Mouse (Mus musculus) cerebellum, postnatal 25 days (tissue): ENCODE results near the gene Spata31d1a.
"Not testable (repeated sequence)": the region's sequence is repeated elsewhere in the genome, so short reads cannot be mapped to it uniquely, and the experiment has no call there.

Experiments
- DNase-seq, 2 experiments: peaks; one replicate each; pipeline ENCODE4 v3.0.0; 2021; ENCODE audit warnings: mixed read lengths in 2 of 2

The Spata31d1a gene

GRCm38 (mm10) chr13:59710230-59710629, at the start of gene Spata31d1a:
Gene Spata31d1a (minus strand): TSS chr13:59710330.
- no peak for DNase-seq

GRCm38 (mm10) chr13:59756906-59757305, 46.8 kb upstream of the Spata31d1a start:
- no peak for DNase-seq

- no peak for DNase-seq
Measured at GRCm38 (mm10) chr13:59750310-59750709, 40.2 kb upstream of the Spata31d1a start.

DNA sequence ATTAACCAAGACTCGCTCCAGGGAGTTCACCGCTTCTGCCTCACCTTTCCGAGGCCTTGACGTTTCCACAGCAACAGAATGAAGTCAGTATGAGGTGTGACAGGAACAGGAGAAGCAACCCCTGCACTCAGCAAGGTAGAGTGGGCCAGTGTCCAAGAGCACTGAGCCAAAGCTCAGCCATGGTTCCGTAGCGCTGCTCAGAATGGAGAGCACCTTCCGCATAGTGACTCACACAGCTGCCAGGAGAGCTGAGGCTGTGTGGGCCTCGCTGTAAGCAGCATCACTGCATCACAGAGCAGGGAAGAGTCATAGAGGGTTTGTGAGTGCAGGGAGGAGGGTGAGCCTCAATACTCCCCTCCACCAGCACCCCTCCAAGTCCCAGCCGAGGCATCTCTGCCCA, 36.6 kb upstream of the Spata31d1a start, which contains the start of gene 1700014D04Rik:
Gene 1700014D04Rik, minus strand, starts transcription at position 42 of the 400 bp plus-strand sequence.
- DNase-seq: peak; percentile 15 to 32

- DNase-seq: no peak
Measured at GRCm38 (mm10) chr13:59746164-59746563, 36.0 kb upstream of the Spata31d1a start.

DNA sequence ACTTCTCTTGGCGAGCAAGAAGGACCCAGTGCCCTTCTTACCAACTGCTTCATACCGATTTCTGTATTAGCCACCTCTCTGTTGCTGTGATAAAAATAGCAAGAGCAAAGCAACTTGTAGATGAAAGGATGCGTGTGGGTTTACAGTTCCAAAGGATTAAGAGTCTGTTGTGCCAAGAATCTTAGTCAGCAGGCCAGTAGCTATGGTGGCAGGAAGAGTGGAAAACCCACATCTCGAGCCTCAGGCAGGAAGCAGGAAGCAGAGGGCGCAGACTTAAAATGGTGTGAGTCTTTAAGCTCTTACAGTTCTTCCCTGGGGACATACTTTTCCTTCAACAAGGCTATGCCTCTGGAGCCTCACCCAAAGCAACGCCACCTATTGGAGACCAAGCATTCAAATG, 35.3 kb upstream of the Spata31d1a start:
- no peak for DNase-seq

GRCm38 (mm10) chr13:59741697-59742096, 31.6 kb upstream of the Spata31d1a start:
- no peak for DNase-seq

DNA sequence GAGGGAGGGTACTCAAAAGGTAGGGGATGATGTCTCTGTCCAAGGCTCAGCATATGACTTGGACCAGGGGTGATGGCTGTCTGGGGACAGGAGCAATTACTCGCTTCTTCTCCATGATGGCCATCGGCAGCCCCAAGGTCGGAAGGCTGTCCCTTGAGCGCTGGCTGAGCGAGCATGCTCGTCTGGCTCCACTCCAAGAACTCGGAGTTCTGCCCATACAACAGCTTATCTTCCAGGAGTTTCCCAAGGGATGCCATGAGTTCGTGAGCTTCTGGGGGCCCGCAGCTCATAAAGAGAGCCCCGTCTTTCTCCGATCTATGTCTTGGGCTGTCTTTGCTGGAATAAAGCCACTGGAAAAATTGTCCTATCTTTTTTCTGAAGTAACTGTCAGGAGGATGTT, 31.0 kb upstream of the Spata31d1a start:
- peak in 1 of 2 experiments; percentile 32 for DNase-seq

DNA sequence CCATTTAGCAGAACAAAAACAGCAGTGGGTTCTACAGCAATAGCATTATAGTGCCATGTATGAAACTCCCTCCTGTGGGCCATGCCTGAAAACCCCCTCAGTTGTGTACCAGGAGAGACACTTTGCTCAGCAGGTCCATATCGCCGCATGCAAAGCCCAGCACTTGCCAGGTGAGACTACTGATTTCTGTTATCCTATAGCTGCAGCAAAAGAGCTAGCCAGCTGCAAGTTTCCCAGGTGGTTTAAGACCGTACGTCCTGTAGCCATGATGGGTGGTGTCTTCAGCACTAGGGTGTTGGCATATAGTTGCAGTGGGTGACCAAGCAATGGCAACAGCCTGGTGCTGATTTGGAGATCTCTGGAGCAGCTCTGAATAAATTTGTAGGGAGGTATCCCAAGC, 29.3 kb upstream of the Spata31d1a start:
- no peak for DNase-seq

- DNase-seq: no peak
Measured at GRCm38 (mm10) chr13:59738455-59738854, 28.3 kb upstream of the Spata31d1a start.

DNA sequence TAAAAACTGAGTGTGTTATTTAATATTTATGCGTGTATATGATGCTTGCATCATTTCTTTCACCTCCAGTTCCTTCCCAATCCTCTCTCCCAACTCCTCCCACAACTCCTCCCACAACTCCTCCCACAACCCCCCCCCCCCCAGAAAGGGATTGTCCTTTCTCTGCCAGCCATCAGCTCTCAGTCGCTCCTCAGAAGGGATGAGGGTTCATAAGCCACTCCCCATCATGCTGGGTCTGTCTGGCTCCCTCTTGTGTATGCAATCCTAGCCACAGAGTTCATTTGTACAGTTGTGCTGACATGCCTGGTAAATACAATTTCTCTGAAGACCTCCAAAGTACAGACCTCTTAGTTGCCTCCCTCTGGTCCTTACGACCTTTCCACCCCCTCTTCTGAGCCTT, 25.1 kb upstream of the Spata31d1a start:
- DNase-seq: no peak

DNA sequence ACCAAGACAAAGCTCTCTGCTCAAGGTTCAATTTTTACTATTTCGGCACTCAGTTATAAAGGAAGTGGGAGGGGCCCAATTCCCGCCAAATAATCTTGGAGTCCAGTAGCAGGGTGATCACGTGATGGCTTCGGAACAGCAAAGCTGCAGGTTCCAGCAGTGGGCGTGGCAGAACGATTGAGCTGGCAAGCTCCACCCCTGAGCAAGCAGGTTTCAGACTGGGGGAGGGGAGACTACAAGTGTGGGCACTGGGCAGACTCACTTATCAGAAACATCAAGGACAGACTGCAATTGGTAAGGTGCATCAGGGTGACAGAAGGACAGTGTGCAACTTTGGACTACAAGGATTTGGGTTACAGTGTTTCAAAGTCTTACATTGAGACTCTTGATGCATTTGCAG, 24.2 kb upstream of the Spata31d1a start:
- DNase-seq: not testable (repeated sequence)

- no peak for DNase-seq
Measured at GRCm38 (mm10) chr13:59733936-59734335, 23.8 kb upstream of the Spata31d1a start.

DNA sequence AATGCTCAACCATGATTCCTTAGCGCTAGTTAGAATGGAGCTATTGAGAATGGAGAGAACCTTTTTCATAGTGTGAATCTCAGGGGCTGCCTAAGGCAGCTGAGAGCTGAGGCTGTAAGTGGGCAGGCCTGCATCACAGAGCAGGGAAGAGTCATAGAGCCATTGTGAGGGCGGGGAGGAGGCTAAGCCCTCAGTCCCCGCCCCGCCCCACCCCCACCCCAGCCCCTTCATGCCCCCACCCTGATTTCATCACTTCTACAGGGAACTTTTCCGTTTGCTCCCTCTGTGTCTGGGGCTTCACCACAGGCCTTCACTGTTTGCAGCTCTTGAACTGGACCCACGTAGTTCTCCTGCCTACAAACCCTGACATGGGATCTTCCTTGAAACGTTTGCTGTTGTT, 21.5 kb upstream of the Spata31d1a start, which contains the start of gene Spata31d1d:
Gene Spata31d1d, minus strand, starts transcription at position 101 of the 400 bp plus-strand sequence.
- DNase-seq: no peak

DNA sequence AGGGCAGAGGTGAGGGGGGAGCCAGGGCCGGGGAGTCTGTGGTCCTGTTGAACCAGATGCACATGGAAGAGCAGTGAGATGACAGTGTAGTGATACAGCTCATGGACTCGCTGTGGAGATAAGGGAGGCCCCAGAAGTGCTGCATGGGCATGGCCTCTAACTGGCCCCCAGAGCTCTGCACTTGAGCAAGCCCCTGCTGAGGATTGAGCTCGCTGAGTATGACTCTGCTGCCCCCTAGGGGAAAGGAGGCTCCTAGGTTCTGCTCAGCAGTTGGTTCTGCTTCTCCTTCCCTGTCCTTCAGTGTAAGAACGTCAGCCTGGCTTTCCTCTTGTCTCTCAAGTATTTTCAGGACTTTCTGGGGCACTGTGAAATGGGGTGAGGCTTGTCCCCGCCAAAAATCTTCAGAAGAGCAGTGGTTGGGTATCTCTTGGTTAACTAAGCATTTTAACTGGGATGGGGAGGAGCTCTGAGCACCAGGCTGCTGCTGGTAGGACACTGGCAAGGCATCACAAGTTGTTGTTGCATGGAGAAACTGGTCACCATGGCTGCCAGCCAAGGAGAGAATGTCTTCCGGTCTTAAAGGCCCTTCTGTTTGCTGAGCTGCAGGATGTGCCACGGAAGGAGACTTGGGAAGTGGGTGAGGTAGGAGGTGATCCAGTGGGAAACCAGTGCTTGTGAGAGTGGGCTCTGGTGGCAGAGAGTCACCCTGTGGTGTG, 18.4 kb upstream of the Spata31d1a start:
- peak; percentile 86 to 90 for DNase-seq

DNA sequence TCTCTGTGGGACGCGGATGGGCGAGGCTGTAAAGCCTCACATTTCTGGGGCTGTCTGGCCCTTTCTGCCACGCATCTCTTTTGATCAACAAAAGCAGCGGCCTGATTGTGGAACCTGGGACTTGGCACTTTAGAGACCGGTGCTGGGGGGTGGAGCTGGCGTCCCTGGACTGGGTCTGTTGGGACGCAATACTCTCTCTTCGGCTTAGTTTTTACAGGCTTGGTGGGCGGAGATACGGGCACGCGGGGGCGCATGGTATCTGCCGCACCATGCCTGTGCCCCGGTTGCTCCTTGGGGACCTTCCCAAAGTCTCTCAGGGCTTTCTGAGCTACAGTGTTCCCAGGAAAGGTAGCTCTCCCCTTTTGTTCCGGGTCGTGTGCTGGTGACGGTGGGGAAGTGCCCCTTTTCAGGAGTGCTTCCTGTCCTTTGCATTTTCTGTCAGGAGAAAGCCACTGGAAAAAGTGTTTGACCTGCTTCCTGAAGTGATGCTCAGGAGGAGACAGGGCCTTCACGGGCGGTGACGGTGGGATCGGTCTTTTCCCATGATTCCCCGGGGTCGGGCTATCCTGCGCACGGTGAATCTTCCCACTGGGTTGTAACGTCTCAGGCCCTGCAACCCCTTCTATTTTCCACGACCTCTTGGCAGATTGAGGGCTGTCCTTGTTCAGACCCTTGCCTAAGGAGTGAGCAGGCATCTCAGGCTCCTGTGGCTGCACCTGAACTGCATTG, 16.2 kb upstream of the Spata31d1a start:
- peak in 1 of 2 experiments; percentile 8 for DNase-seq

GRCm38 (mm10) chr13:59722089-59722488, 12.0 kb upstream of the Spata31d1a start:
- DNase-seq: not testable (repeated sequence)

GRCm38 (mm10) chr13:59719475-59719874, 9.3 kb upstream of the Spata31d1a start:
- DNase-seq: no peak

DNA sequence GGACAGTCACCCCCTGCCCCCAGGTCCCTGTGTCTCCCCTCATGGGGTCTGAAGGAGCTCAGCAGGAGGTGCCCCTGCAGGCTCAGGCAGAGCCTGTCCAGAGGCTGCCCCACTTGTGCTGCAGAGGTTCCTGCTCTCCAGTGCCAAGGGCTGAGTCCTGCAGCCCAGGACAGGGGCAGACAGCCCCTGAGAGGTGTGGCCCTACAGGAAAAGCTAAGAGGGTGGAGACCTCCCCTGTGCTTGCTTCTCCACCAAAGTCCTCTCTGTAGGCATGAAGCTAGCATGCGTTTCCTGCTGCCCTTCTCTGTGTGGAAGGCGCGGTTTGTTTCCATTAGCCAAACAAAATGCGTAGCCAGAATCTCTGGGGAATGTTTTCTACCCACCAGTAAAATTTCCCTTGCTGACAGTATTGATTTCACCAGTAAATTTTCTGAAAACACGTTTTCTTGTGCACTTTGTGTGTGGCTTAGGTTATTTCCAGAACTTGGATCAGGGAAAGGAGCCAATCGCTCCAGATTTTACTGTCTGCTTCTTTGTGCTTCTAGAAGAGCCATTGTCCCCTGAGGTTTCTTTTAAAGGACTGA, 8.8 kb upstream of the Spata31d1a start:
- DNase-seq: not testable (repeated sequence)

GRCm38 (mm10) chr13:59713710-59714109, 3.6 kb upstream of the Spata31d1a start:
- no peak for DNase-seq

- not testable (repeated sequence) for DNase-seq
Measured at GRCm38 (mm10) chr13:59711984-59712383, 1.9 kb upstream of the Spata31d1a start, which contains the start of gene Spata31d1b. Gene Spata31d1b (plus strand): TSS chr13:59712284.

- DNase-seq: no peak
Measured at GRCm38 (mm10) chr13:59704562-59704961, 5.6 kb downstream of the Spata31d1a start.

GRCm38 (mm10) chr13:59703514-59703913, 6.6 kb downstream of the Spata31d1a start:
- no peak for DNase-seq
